Mouse (Mus musculus) granulocyte monocyte progenitor cell, adult 5-6 weeks (primary cell): ENCODE data around the gene Npnt. TPM values are rescaled to one million over a fixed set of nuclear protein-coding genes. Genes with fewer than 3 reads are reported as not detected.

Source experiments
- total RNA-seq, 2 experiments: library from RNA; stranded (forward) in 1 of 2; stranded (reverse) in 1 of 2; fragments of 200-712, 200-1000 nt in 1 of 2; fragments of >200 nt in 1 of 2; fragmentation: Nextera tagmentation in 1 of 2; gene quantifications; 2 replicates each; pipeline ENCODE4 v1.2.3; 2014 to 2017

Gene Npnt
- total RNA-seq, 2 experiments from 2014 or later: not detected

Other genes starting within 250 kb of the Npnt start
- gene Ints12, start 141.5 kb upstream of the Npnt start, total RNA-seq (2014; fragmentation: Nextera tagmentation): 20.7 and 32.7 TPM in 2 replicates
- gene Ints12, start 141.5 kb upstream of the Npnt start, total RNA-seq (2017): 15.8 and 16.3 TPM in 2 replicates
- 21.6 and 33.1 TPM in 2 replicates for gene Gstcd, start 141.7 kb upstream of the Npnt start, total RNA-seq (2014; fragmentation: Nextera tagmentation)
- 17.5 and 18.7 TPM in 2 replicates for gene Gstcd, start 141.7 kb upstream of the Npnt start, total RNA-seq (2017)